Mouse (Mus musculus) stomach, embryonic 16.5 days (tissue): Measurements from ENCODE around the gene Magi1. TPM values are rescaled to one million over a fixed set of nuclear protein-coding genes. Genes with fewer than 3 reads are reported as not detected.

Source experiments
- ATAC-seq: fragments of 200-750 bp; cut with Nextera tagmentation; 2 replicates; pipeline ENCODE4 v1.8.0; 2017; ENCODE audit warnings: moderate number of reproducible peaks, moderate TSS enrichment; ENCODE audit not compliant: insufficient read depth, low FRiP score
- H3K27ac ChIP-seq: fragments of 300-500 bp; sonication (generic); 2 replicates; pipeline ENCODE4 v1.5.1; 2014; ENCODE audit warnings: low read length
- H3K27me3 ChIP-seq: fragments of 300-500 bp; sonication (generic); 2 replicates; pipeline ENCODE4 v1.6.1; 2014; ENCODE audit warnings: low read length, control low read depth, mixed read lengths; ENCODE audit not compliant: control insufficient read depth, insufficient read depth
- H3K36me3 ChIP-seq: fragments of 300-500 bp; sonication (generic); 2 replicates; pipeline ENCODE4 v1.6.1; 2014; ENCODE audit warnings: low read length; ENCODE audit not compliant: control insufficient read depth, insufficient read depth
- H3K4me1 ChIP-seq: fragments of 300-500 bp; sonication (generic); 2 replicates; pipeline ENCODE4 v1.6.1; 2014; ENCODE audit warnings: low read length, control low read depth, mixed read lengths; ENCODE audit not compliant: control insufficient read depth, insufficient read depth
- H3K4me2 ChIP-seq: fragments of 300-500 bp; sonication (generic); 2 replicates; pipeline ENCODE4 v1.6.1; 2014; ENCODE audit warnings: low read depth, low read length, mixed read lengths
- H3K4me3 ChIP-seq: fragments of 300-500 bp; sonication (generic); replicated peaks from 2 replicates; pipeline ENCODE4 v1.5.1; 2014; ENCODE audit warnings: mild to moderate bottlenecking, low read length
- H3K9ac ChIP-seq: fragments of 300-500 bp; sonication (generic); 2 replicates; pipeline ENCODE4 v1.6.1; 2014; ENCODE audit warnings: low read length
- H3K9me3 ChIP-seq: fragments of 300-500 bp; sonication (generic); replicated peaks from 2 replicates; pipeline ENCODE4 v1.6.1; 2016; ENCODE audit warnings: low read length, control low read depth; ENCODE audit not compliant: control insufficient read depth
- WGBS: fragments of 180-500 bp; shearing (Covaris S2); extraction: QIAGEN DNeasy Blood & Tissue Kit; methylation state at CpG from one replicate; pipeline ENCODE4 v1.1.7; 2014; 5-methylcytosine and 5-hydroxymethylcytosine counted together
- polyA plus RNA-seq: library from polyadenylated mRNA; unstranded; fragments of >200 nt; fragmentation: Nextera tagmentation; extraction: Ambion mirVana; gene quantifications from 2 replicates; pipeline ENCODE4 v1.2.1, GENCODE M21; 2015

Gene Magi1
- polyA plus RNA-seq, 1 experiment from 2014 or later: 8.7 TPM

GRCm38 (mm10) chr6:93726829-93727455 lies 556.8 kb downstream of the Magi1 start:
- Histone ChIP-seq H3K4me2 (no peak overlapping the region), H3K36me3 (no peaks in the 10 kb centered on the region), H3K4me3 (no peak overlapping the region), H3K27me3 (no peaks in the 10 kb centered on the region), H3K27ac (no peak overlapping the region), H3K4me1 (peaks cover 8% of the 10 kb centered on the region), H3K9ac (no peak overlapping the region), H3K9me3 (no peaks in the 10 kb centered on the region)
- ATAC-seq: no peak
- 46% methylated on average over 7 of the region's 7 CpGs for WGBS

DNA sequence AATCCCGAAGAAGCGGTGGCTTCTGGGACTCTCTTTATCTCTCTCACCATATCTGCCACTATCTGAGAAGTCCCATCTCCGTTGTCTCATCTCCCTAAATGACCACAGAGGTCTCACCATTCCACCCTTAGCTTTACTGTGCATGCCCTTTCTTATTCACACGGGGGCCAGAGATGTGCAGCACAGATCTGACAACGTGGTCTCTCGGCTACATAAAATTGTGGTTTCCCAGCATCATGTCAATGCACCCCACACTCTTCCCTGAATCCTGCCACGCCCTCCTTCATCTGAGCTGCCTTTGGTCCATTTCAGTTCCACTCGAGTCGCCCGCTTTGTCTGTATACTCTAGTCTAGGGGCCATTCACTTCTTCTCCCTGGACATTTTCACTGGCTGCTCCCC lies 557.6 kb downstream of the Magi1 start:
- H3K27ac ChIP-seq: no peak overlapping the region
- no peak overlapping the region for H3K4me3 ChIP-seq
- no peak overlapping the region for H3K4me2 ChIP-seq
- no peaks in the 10 kb centered on the region for H3K27me3 ChIP-seq
- H3K9me3 ChIP-seq: no peaks in the 10 kb centered on the region
- H3K4me1 ChIP-seq: peaks cover 8% of the 10 kb centered on the region
- H3K9ac ChIP-seq: no peak overlapping the region
- no peak for ATAC-seq
- H3K36me3 ChIP-seq: no peaks in the 10 kb centered on the region
- WGBS: 88% methylated on average over 10 of the region's 10 CpGs

GRCm38 (mm10) chr6:93724749-93725148 lies 559.0 kb downstream of the Magi1 start:
- no peaks in the 10 kb centered on the region for H3K9me3 ChIP-seq
- peaks cover 8% of the 10 kb centered on the region for H3K4me1 ChIP-seq
- H3K27ac ChIP-seq: no peak overlapping the region
- H3K9ac ChIP-seq: no peak overlapping the region
- ATAC-seq: no peak
- H3K36me3 ChIP-seq: no peaks in the 10 kb centered on the region
- H3K4me2 ChIP-seq: no peak overlapping the region
- WGBS: 83% methylated on average over 7 of the region's 7 CpGs
- H3K27me3 ChIP-seq: no peaks in the 10 kb centered on the region
- no peak overlapping the region for H3K4me3 ChIP-seq

DNA sequence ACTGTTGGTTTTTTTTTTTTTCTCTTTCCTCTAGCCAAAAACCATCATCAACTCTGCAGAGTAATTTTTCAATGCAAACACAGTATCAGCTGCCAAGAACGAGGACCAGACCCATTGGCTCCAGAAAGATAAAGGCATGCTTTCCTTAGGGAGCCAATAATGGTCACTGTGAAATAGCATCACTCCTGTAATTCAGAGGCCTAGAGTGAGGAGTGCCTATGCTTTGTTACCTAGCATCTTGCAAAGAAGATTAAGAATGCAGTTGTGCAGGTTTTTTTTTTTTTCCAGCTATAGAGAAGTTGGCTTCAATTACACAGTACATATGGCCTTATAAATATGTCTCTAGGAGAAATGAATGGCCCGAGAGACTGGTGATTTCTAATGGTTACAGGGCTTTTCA lies 560.5 kb downstream of the Magi1 start:
- H3K9me3 ChIP-seq: no peaks in the 10 kb centered on the region
- no peak overlapping the region for H3K27ac ChIP-seq
- H3K4me1 ChIP-seq: peaks cover 7% of the 10 kb centered on the region
- no peak overlapping the region for H3K4me3 ChIP-seq
- 48% methylated on average over 2 of the region's 2 CpGs for WGBS
- H3K9ac ChIP-seq: no peak overlapping the region
- no peaks in the 10 kb centered on the region for H3K27me3 ChIP-seq
- no peak for ATAC-seq
- H3K4me2 ChIP-seq: no peak overlapping the region
- H3K36me3 ChIP-seq: no peaks in the 10 kb centered on the region

GRCm38 (mm10) chr6:93719532-93719931 lies 564.2 kb downstream of the Magi1 start:
- Histone ChIP-seq H3K9ac (no peak overlapping the region), H3K27me3 (no peaks in the 10 kb centered on the region), H3K9me3 (no peaks in the 10 kb centered on the region), H3K27ac (no peak overlapping the region), H3K4me3 (no peak overlapping the region), H3K36me3 (no peaks in the 10 kb centered on the region), H3K4me1 (peaks cover 10% of the 10 kb centered on the region; the same call in 1 of the 2 replicates), H3K4me2 (no peak overlapping the region)
- ATAC-seq: no peak
- 50% methylated on average over 4 of the region's 4 CpGs for WGBS

- 33% methylated on average over 5 of the region's 5 CpGs for WGBS
- no peak; the same call in 1 of the 2 replicates for ATAC-seq
- no peaks in the 10 kb centered on the region for H3K36me3 ChIP-seq
Observed at GRCm38 (mm10) chr6:93718385-93718784, 565.3 kb downstream of the Magi1 start.

DNA sequence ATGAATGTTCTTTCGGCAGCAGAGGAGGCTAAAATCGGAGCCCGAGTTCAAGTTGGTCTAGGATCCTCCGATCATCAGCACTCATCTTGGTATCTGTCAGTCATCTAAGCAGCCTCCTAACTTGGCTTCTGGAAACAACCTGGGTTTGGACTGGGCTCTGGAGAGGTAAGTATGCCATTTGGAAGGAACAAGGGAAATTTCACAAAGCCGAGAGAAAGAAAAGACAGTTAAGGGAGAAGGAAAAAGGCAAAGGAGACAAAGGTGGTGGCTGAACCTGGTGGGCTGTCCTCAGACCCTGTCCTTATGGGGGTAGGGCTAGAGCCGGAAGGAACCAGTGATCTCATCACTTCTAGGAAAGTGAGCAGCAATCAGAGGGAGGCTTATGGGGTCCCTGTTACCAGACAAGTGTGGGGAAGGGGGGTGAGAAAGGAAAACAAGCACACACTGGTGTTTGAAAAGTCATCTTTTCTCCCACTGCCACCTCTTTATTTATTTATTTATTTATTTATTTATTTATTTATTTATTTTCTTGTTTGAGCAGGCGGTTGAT lies 565.8 kb downstream of the Magi1 start:
- no peak overlapping the region for H3K4me3 ChIP-seq
- WGBS: 39% methylated on average over 7 of the region's 7 CpGs
- H3K36me3 ChIP-seq: no peaks in the 10 kb centered on the region
- no peak overlapping the region for H3K4me2 ChIP-seq
- no peaks in the 10 kb centered on the region for H3K27me3 ChIP-seq
- H3K9me3 ChIP-seq: no peaks in the 10 kb centered on the region
- no peak for ATAC-seq
- peaks cover 10% of the 10 kb centered on the region; the same call in 1 of the 2 replicates for H3K4me1 ChIP-seq
- no peak overlapping the region for H3K27ac ChIP-seq
- H3K9ac ChIP-seq: no peak overlapping the region

More at GRCm38 (mm10) chr6:93718385-93718784, 565.3 kb downstream of the Magi1 start:
- H3K9me3 ChIP-seq: no peaks in the 10 kb centered on the region
- no peak overlapping the region for H3K4me2 ChIP-seq
- no peaks in the 10 kb centered on the region for H3K27me3 ChIP-seq
- H3K4me3 ChIP-seq: no peak overlapping the region
- peaks cover 10% of the 10 kb centered on the region; the same call in 1 of the 2 replicates for H3K4me1 ChIP-seq
- H3K9ac ChIP-seq: no peak overlapping the region
- H3K27ac ChIP-seq: no peak overlapping the region

GRCm38 (mm10) chr6:93716686-93717625 lies 566.8 kb downstream of the Magi1 start:
- Histone ChIP-seq H3K36me3 (no peaks in the 10 kb centered on the region), H3K4me1 (peaks cover 10% of the 10 kb centered on the region; the same call in 1 of the 2 replicates), H3K4me3 (peak overlapping the region; percentile 3), H3K9ac (no peak overlapping the region), H3K4me2 (peak overlapping the region; percentile 10), H3K27ac (no peak overlapping the region), H3K9me3 (no peaks in the 10 kb centered on the region), H3K27me3 (no peaks in the 10 kb centered on the region)
- ATAC-seq: no peak
- WGBS: 13% methylated on average over 24 of the region's 24 CpGs
